Mouse (Mus musculus): Measurements from ENCODE around the gene Tas2r119. TPM values are rescaled to one million over a fixed set of nuclear protein-coding genes. Genes with fewer than 3 reads are reported as not detected.
"Not testable (repeated sequence)": the region's sequence is repeated elsewhere in the genome, so short reads cannot be mapped to it uniquely, and the experiment has no call there.

The Tas2r119 gene
- polyA plus RNA-seq, 1 experiment from 2014 or later, result not detected

DNA sequence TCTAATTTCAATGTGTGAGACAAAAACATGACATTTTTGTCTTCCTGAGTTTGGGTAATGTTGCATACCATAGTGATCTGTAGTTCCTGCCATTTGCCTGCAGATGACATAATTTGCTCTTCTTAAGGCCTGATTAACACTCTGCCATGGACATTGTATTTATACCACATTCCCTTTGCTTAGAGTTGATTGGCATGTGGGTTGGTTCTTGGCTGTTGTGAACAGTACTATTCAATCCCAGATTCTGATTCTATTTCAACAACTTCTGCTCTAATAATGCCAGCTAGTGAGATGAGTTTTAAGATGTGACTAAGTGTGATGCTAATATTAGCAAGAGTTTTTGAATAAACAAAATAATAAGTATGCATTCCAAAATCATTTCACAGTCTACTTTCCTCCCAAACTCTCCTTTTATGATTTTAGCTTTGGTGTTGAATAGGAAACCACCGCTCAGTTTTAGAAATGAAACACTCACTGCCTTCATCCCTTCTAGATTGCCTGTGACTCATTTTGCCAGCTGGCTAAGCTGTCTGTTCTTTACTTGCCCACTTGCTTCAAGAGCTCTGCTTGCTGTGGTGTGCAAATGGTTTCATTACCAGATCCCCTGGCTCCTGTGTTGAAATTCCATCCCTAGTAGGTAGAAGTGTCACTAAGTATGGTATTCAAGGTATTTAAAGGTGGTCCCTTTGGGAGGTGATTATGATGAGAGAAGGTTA is 3.1 kb downstream of the Tas2r119 start:
- H3K4me2 ChIP-seq, result no peak overlapping the region
- H3K36me3 ChIP-seq, result no peaks in the 10 kb centered on the region
- no peaks in the 10 kb centered on the region for H3K4me1 ChIP-seq (replicated peaks)
- no peak overlapping the region for H3K9ac ChIP-seq
- no peak for ATAC-seq (ENCODE audit: insufficient number of reproducible peaks, low FRiP score)
- H3K27me3 ChIP-seq (replicated peaks), result no peaks in the 10 kb centered on the region
- H3K27ac ChIP-seq (ENCODE audit: poor library complexity, severe bottlenecking), result no peak overlapping the region
- no peaks in the 10 kb centered on the region for H3K9me3 ChIP-seq (replicated peaks)
- WGBS, result 97% methylated on average over 1 of the region's 1 CpGs
- H3K4me3 ChIP-seq, result no peak overlapping the region

GRCm38 (mm10) chr15:32182026-32182425 is 4.9 kb downstream of the Tas2r119 start:
- no peaks in the 10 kb centered on the region for H3K9me3 ChIP-seq (replicated peaks)
- H3K27me3 ChIP-seq (replicated peaks), result no peaks in the 10 kb centered on the region
- no peak overlapping the region for H3K4me3 ChIP-seq
- H3K36me3 ChIP-seq, result no peaks in the 10 kb centered on the region
- no peak for ATAC-seq (ENCODE audit: insufficient number of reproducible peaks, low FRiP score)
- H3K4me2 ChIP-seq, result no peak overlapping the region
- WGBS, result 93% methylated on average over 1 of the region's 1 CpGs
- no peaks in the 10 kb centered on the region for H3K4me1 ChIP-seq (replicated peaks)
- no peak overlapping the region for H3K9ac ChIP-seq
- H3K27ac ChIP-seq (ENCODE audit: poor library complexity, severe bottlenecking), result no peak overlapping the region

DNA sequence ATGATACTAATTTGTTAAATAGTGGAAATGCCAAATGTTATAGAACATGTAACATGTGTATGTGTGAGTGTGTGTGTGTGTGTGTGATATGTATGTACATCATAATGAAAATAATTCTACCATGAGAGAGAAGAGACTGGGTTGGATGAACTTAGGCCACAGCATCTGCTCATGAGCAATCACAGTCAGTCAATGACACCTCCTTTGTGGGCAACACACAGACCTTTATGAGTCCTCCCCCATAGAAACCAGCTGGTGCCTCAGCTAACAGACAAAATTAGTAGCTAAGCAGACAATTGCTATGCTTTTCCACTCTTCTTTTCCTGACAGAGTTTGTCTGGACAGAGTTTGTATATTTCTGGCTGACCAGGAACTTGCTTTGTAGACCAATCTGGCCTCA is 7.9 kb downstream of the Tas2r119 start:
- no peak overlapping the region for H3K9ac ChIP-seq
- no peaks in the 10 kb centered on the region for H3K9me3 ChIP-seq (replicated peaks)
- no peak overlapping the region for H3K4me3 ChIP-seq
- no peak overlapping the region for H3K27ac ChIP-seq (ENCODE audit: poor library complexity, severe bottlenecking)
- no peaks in the 10 kb centered on the region for H3K27me3 ChIP-seq (replicated peaks)
- H3K36me3 ChIP-seq, result no peaks in the 10 kb centered on the region
- H3K4me2 ChIP-seq, result no peak overlapping the region
- H3K4me1 ChIP-seq (replicated peaks), result no peaks in the 10 kb centered on the region
- ATAC-seq (ENCODE audit: insufficient number of reproducible peaks, low FRiP score), result no peak

DNA sequence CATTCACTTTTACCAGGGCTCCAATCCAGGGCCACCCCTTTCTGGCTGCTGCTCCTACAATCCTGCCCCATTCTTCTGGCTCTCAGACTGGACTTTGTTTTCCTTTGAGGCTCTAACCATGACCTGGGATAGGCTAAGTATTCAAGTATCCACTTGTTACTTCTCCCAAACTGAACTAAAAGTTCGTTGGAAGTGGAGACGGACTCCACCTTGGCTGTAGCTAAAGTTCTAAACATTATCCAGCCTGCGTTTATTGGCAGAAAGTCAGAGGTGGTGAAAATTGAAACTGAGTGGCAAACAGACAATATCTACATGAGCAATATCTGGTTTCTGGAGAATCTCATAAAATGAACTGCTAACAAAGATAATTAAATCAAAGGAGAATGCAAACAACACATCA is 12.8 kb downstream of the Tas2r119 start:
- Histone ChIP-seq H3K4me2 (no peak overlapping the region), H3K4me1 (replicated peaks) (no peaks in the 10 kb centered on the region), H3K9ac (no peak overlapping the region), H3K4me3 (no peak overlapping the region), H3K9me3 (replicated peaks) (no peaks in the 10 kb centered on the region), H3K27me3 (replicated peaks) (no peaks in the 10 kb centered on the region), H3K36me3 (no peaks in the 10 kb centered on the region), H3K27ac (ENCODE audit: poor library complexity, severe bottlenecking) (no peak overlapping the region)
- no peak for ATAC-seq (ENCODE audit: insufficient number of reproducible peaks, low FRiP score)
- 77% methylated on average over 3 of the region's 3 CpGs for WGBS

DNA sequence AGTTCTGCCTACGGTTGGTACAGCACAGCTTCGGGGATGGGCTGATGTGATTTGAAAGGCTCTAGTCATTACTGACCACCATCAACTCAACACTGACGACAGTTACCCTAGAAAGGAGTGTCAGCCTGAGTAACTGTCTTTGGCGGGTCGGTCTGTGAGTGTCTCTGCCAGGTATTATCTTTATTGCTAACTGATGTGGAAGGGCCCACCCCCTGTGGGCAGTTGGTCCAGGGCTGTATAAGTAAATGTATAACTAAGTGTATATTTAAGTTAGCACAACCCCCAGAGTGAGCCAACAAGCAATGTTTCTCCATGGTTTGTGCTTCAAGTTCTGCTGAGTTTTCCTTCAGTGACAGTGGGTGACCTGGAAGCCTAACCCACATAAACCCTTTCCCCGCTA is 13.3 kb downstream of the Tas2r119 start:
- Histone ChIP-seq H3K36me3 (no peaks in the 10 kb centered on the region), H3K9me3 (replicated peaks) (no peaks in the 10 kb centered on the region), H3K9ac (no peak overlapping the region), H3K27me3 (replicated peaks) (no peaks in the 10 kb centered on the region), H3K4me2 (no peak overlapping the region), H3K4me1 (replicated peaks) (no peaks in the 10 kb centered on the region), H3K4me3 (no peak overlapping the region), H3K27ac (ENCODE audit: poor library complexity, severe bottlenecking) (no peak overlapping the region)
- ATAC-seq (ENCODE audit: insufficient number of reproducible peaks, low FRiP score), result no peak
- 72% methylated on average over 6 of the region's 6 CpGs for WGBS

DNA sequence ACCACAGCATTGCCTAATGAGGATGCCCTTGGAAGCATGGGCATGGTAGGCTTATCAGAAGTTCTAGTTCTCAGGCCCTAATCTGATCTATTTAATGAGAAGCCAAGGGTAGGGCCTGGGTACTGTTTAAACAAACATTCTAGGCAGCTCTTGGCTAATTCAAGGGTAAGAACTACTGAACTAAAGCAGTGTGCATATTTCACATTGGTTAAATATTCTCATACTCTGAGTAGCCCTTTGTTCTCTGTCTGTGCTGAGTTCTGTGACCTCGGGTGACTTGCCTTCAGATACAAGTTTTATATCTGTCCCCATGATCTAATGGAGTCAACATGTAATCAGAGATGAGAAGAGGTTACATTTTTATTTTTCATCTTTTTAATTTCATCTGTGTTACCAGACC is 15.9 kb downstream of the Tas2r119 start:
- no peaks in the 10 kb centered on the region for H3K9me3 ChIP-seq (replicated peaks)
- H3K4me1 ChIP-seq (replicated peaks), result peaks cover 2% of the 10 kb centered on the region
- no peak overlapping the region for H3K4me3 ChIP-seq
- H3K4me2 ChIP-seq, result no peak overlapping the region
- ATAC-seq (ENCODE audit: insufficient number of reproducible peaks, low FRiP score), result no peak
- H3K27ac ChIP-seq (ENCODE audit: poor library complexity, severe bottlenecking), result no peak overlapping the region
- 63% methylated on average over 1 of the region's 1 CpGs for WGBS
- H3K36me3 ChIP-seq, result no peaks in the 10 kb centered on the region
- no peak overlapping the region for H3K9ac ChIP-seq
- H3K27me3 ChIP-seq (replicated peaks), result no peaks in the 10 kb centered on the region

DNA sequence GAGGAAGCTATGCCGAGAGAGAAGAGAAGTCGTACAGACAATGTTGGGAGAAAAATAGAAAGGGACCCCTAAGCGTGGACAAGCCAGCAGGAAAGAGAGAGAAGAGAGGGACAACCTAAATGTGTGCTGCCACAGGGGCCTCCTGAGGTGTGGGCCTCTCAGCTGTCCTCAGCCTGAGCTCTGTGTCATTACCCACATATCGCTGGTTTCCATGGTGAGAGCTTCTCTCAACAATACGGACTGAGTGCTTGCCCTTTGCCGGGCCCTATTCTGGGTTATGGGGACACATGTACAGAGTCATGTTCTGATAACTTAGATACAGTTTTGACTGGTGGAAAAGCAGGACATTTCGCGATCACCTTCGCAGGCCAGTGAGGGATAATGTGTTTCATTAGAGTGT is 21.0 kb downstream of the Tas2r119 start:
- Histone ChIP-seq H3K9me3 (replicated peaks) (no peaks in the 10 kb centered on the region), H3K36me3 (no peaks in the 10 kb centered on the region), H3K4me1 (replicated peaks) (peaks cover 5% of the 10 kb centered on the region), H3K4me2 (no peak overlapping the region), H3K9ac (no peak overlapping the region), H3K27ac (ENCODE audit: poor library complexity, severe bottlenecking) (no peak overlapping the region), H3K4me3 (no peak overlapping the region), H3K27me3 (replicated peaks) (no peaks in the 10 kb centered on the region)
- WGBS, result 64% methylated on average over 9 of the region's 9 CpGs
- ATAC-seq (ENCODE audit: insufficient number of reproducible peaks, low FRiP score), result no peak

DNA sequence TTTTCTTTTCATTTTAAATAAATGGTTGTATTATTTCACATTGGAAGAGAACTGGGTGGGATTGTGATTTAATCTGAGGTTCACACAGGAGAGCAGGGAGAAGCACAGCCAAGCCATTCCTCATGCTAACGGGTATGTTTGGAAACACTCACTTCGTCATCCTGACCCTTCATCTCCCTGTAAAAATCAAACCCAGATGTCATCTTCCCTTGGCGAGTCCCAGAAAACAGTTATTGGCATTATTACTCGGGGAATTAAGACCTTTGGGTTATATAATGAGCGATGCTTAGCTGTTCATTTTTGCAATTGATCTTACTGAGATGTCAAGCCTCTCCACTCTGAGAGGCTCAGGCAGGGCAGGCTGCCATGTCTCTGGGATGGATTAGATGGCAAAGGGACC is 21.5 kb downstream of the Tas2r119 start:
- Histone ChIP-seq H3K4me2 (no peak overlapping the region), H3K9me3 (replicated peaks) (no peaks in the 10 kb centered on the region), H3K27me3 (replicated peaks) (no peaks in the 10 kb centered on the region), H3K27ac (ENCODE audit: poor library complexity, severe bottlenecking) (no peak overlapping the region), H3K4me1 (replicated peaks) (peaks cover 5% of the 10 kb centered on the region), H3K4me3 (no peak overlapping the region), H3K9ac (no peak overlapping the region), H3K36me3 (no peaks in the 10 kb centered on the region)
- 80% methylated on average over 5 of the region's 5 CpGs for WGBS
- ATAC-seq (ENCODE audit: insufficient number of reproducible peaks, low FRiP score), result no peak

- no peak overlapping the region for H3K9ac ChIP-seq
- no peaks in the 10 kb centered on the region for H3K36me3 ChIP-seq
- no peaks in the 10 kb centered on the region for H3K9me3 ChIP-seq (replicated peaks)
- H3K4me2 ChIP-seq, result no peak overlapping the region
- H3K27me3 ChIP-seq (replicated peaks), result no peaks in the 10 kb centered on the region
- no peak for ATAC-seq (ENCODE audit: insufficient number of reproducible peaks, low FRiP score)
- no peak overlapping the region for H3K27ac ChIP-seq (ENCODE audit: poor library complexity, severe bottlenecking)
- no peak overlapping the region for H3K4me3 ChIP-seq
- peaks cover under 1% of the 10 kb centered on the region; the same call in 1 of the 2 replicates for H3K4me1 ChIP-seq (replicated peaks)
- WGBS, result 75% methylated on average over 5 of the region's 5 CpGs
Measured at GRCm38 (mm10) chr15:32203242-32203641, 26.2 kb downstream of the Tas2r119 start.

DNA sequence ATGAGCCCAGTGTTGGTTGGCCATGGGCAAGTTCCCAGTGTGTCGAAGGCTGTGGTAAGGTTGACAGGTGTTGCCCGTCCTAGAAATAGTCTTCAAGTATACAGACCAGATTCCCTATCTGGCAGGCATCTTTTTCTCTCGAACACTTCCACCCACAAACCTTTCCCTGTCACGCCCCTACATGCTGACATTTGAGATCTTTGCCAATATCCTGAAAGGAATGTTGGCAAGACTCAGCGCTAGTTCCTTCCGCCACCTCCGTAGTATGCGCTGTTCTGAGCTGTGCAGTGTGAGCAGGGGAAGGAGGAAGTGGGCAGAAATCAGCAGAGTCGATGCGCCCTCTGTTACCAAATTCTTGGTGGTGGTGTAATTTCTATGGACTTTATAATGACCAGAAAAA is 27.8 kb downstream of the Tas2r119 start:
- Histone ChIP-seq H3K4me2 (no peak overlapping the region), H3K4me1 (replicated peaks) (no peaks in the 10 kb centered on the region), H3K27ac (ENCODE audit: poor library complexity, severe bottlenecking) (no peak overlapping the region), H3K27me3 (replicated peaks) (no peaks in the 10 kb centered on the region), H3K9me3 (replicated peaks) (no peaks in the 10 kb centered on the region), H3K9ac (no peak overlapping the region), H3K36me3 (no peaks in the 10 kb centered on the region), H3K4me3 (no peak overlapping the region)
- whole genome bisulfite sequencing, result 84% methylated on average over 10 of the region's 10 CpGs
- no peak for ATAC-seq (ENCODE audit: insufficient number of reproducible peaks, low FRiP score)

DNA sequence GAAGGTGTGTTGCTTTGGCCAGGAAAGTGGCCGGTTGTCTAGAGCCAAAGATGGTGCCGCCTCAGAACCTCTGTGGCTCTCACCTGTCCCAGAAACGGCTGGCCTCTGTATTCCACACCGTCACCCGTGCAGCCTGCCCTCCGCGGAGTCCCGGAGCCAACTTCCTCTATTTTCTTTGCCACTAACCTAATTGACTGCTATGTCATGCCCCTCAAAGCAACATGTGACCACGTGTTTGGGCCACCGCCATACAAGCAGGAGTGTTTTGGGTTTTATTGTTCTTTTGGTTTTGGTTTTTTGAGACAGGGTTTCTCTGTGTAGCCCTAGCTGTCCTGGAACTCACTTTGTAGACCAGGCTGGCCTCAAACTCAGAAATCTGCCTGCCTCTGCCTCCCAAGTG is 37.6 kb downstream of the Tas2r119 start:
- not testable (repeated sequence) for H3K9ac ChIP-seq; H3K9me3 ChIP-seq (replicated peaks); H3K27me3 ChIP-seq (replicated peaks); ATAC-seq (ENCODE audit: insufficient number of reproducible peaks, low FRiP score); H3K36me3 ChIP-seq; H3K4me1 ChIP-seq (replicated peaks); H3K4me3 ChIP-seq; H3K27ac ChIP-seq (ENCODE audit: poor library complexity, severe bottlenecking); H3K4me2 ChIP-seq
- WGBS, result 89% methylated on average over 10 of the region's 10 CpGs

DNA sequence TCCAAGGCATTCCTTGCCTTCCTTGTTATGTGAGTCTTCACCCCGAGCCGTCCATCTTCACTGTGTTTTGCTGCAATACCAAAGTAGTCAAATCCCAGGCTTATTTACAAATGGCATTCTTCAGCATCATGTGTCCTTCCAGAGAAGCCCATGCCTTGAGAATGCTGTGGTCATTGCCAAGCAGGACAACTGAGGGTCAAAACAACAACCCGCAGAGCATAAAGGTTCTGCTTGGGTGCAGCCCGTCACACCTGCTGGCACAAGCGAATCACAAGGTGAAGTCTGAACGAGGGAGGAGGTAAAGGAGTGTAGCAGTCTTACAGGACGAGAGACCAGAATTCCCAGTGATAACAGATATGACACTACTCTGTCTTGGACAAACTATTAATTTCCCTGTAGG is 45.9 kb downstream of the Tas2r119 start:
- WGBS, result 77% methylated on average over 7 of the region's 7 CpGs
- no peak overlapping the region for H3K4me2 ChIP-seq
- H3K27me3 ChIP-seq (replicated peaks), result no peaks in the 10 kb centered on the region
- H3K4me1 ChIP-seq (replicated peaks), result no peaks in the 10 kb centered on the region
- ATAC-seq (ENCODE audit: insufficient number of reproducible peaks, low FRiP score), result no peak
- H3K4me3 ChIP-seq, result no peak overlapping the region
- H3K9me3 ChIP-seq (replicated peaks), result no peaks in the 10 kb centered on the region
- H3K9ac ChIP-seq, result no peak overlapping the region
- no peak overlapping the region for H3K27ac ChIP-seq (ENCODE audit: poor library complexity, severe bottlenecking)
- H3K36me3 ChIP-seq, result no peaks in the 10 kb centered on the region
